Mouse (Mus musculus) embryonic facial prominence, embryonic 14.5 days (tissue): ENCODE results near the gene Cblb. TPM values are rescaled to one million over a fixed set of nuclear protein-coding genes. Genes with fewer than 3 reads are reported as not detected.
A peak's percentile ranks its signal among the peaks of the same experiment; 100 is the strongest.

Experiments
- ATAC-seq: fragments of 200-750 bp; cut with Nextera tagmentation; 2 replicates; pipeline ENCODE4 v1.8.0; 2017; ENCODE audit warnings: low read depth, moderate number of reproducible peaks, moderate TSS enrichment
- DNase-seq: peaks from one replicate; pipeline ENCODE4 v3.0.0-alpha.2; 2015; ENCODE audit warnings: low spot score
- H3K27ac ChIP-seq: fragments of 300-500 bp; sonication (generic); replicated peaks from 2 replicates; pipeline ENCODE4 v1.5.1; 2014; ENCODE audit warnings: low read depth, mild to moderate bottlenecking, low read length, moderate library complexity
- H3K27me3 ChIP-seq: fragments of 300-500 bp; sonication (generic); replicated peaks from 2 replicates; pipeline ENCODE4 v1.6.1; 2014; ENCODE audit warnings: low read length; ENCODE audit not compliant: control insufficient read depth, insufficient read depth
- H3K36me3 ChIP-seq: fragments of 300-500 bp; sonication (generic); 2 replicates; pipeline ENCODE4 v1.6.1; 2014; ENCODE audit warnings: low read length, mixed read lengths; ENCODE audit not compliant: control insufficient read depth, insufficient read depth
- H3K4me1 ChIP-seq: fragments of 300-500 bp; sonication (generic); 2 replicates; pipeline ENCODE4 v1.6.1; 2014; ENCODE audit warnings: antibody characterized with exemption, low read length; ENCODE audit not compliant: control insufficient read depth, insufficient read depth
- H3K4me2 ChIP-seq: fragments of 300-500 bp; sonication (generic); 2 replicates; pipeline ENCODE4 v1.6.1; 2014; ENCODE audit warnings: low read depth, mild to moderate bottlenecking, low read length, moderate library complexity, mixed read lengths
- H3K4me3 ChIP-seq: fragments of 300-500 bp; sonication (generic); 2 replicates; pipeline ENCODE4 v1.5.1; 2014; ENCODE audit warnings: low read depth, mild to moderate bottlenecking, low read length
- H3K9ac ChIP-seq: fragments of 300-500 bp; sonication (generic); 2 replicates; pipeline ENCODE4 v1.6.1; 2014; ENCODE audit warnings: low read depth, mild to moderate bottlenecking, low read length, moderate library complexity, mixed read lengths
- H3K9me3 ChIP-seq: fragments of 300-500 bp; sonication (generic); 2 replicates; pipeline ENCODE4 v1.6.1; 2016; ENCODE audit warnings: low read length; ENCODE audit not compliant: control insufficient read depth
- WGBS: fragments of 180-500 bp; shearing (Covaris S2); extraction: QIAGEN DNeasy Blood & Tissue Kit; methylation state at CpG from one replicate; pipeline ENCODE4 v1.1.7; 2014; 5-methylcytosine and 5-hydroxymethylcytosine counted together
- polyA plus RNA-seq: library from polyadenylated mRNA; unstranded; fragments of >200 nt; fragmentation: Nextera tagmentation; extraction: Ambion mirVana; gene quantifications from 2 replicates; pipeline ENCODE4 v1.2.1, GENCODE M21; 2014

Gene Cblb
- polyA plus RNA-seq, 1 experiment from 2014 or later = 18.6 TPM

GRCm38 (mm10) chr16:52071290-52071689 is 40.3 kb downstream of the Cblb start:
- Histone ChIP-seq H3K36me3 (no peaks in the 10 kb centered on the region), H3K9me3 (no peaks in the 10 kb centered on the region), H3K4me3 (no peak overlapping the region), H3K9ac (no peak overlapping the region), H3K4me2 (no peak overlapping the region), H3K4me1 (peaks cover 6% of the 10 kb centered on the region; the same call in 1 of the 2 replicates), H3K27ac (0 out of 2 replicates have a peak overlapping the region, but pooled peaks have one; percentile 15), H3K27me3 (no peaks in the 10 kb centered on the region)
- WGBS = 68% methylated on average over 2 of the region's 2 CpGs
- DNase-seq (no peak), ATAC-seq (no peak)

GRCm38 (mm10) chr16:52071766-52072209 is 40.8 kb downstream of the Cblb start:
- Histone ChIP-seq H3K4me1 (peaks cover 5% of the 10 kb centered on the region; the same call in 1 of the 2 replicates), H3K4me2 (no peak overlapping the region), H3K27me3 (no peaks in the 10 kb centered on the region), H3K9me3 (no peaks in the 10 kb centered on the region), H3K4me3 (no peak overlapping the region), H3K36me3 (no peaks in the 10 kb centered on the region), H3K27ac (no peak overlapping the region), H3K9ac (no peak overlapping the region)
- WGBS = 62% methylated on average over 6 of the region's 6 CpGs
- ATAC-seq (peak; percentile 45; the same call in 1 of the 2 replicates), DNase-seq (peak; percentile 66)

- DNase-seq = no peak
- no peaks in the 10 kb centered on the region; the same call in 1 of the 2 replicates for H3K36me3 ChIP-seq
- H3K9ac ChIP-seq = no peak overlapping the region
- peaks cover 17% of the 10 kb centered on the region for H3K4me1 ChIP-seq
- no peak for ATAC-seq
- no peak overlapping the region for H3K4me3 ChIP-seq
- no peaks in the 10 kb centered on the region for H3K9me3 ChIP-seq
- H3K27ac ChIP-seq = no peak overlapping the region
- H3K4me2 ChIP-seq = no peak overlapping the region
- 79% methylated on average over 7 of the region's 7 CpGs for WGBS
- no peaks in the 10 kb centered on the region for H3K27me3 ChIP-seq
Observed at GRCm38 (mm10) chr16:52076652-52077051, 45.6 kb downstream of the Cblb start.

GRCm38 (mm10) chr16:52077901-52078300 is 46.9 kb downstream of the Cblb start:
- H3K4me3 ChIP-seq = no peak overlapping the region
- H3K9me3 ChIP-seq = no peaks in the 10 kb centered on the region
- H3K4me2 ChIP-seq = no peak overlapping the region
- peaks cover 17% of the 10 kb centered on the region for H3K4me1 ChIP-seq
- ATAC-seq = no peak
- no peaks in the 10 kb centered on the region for H3K27me3 ChIP-seq
- DNase-seq = no peak
- H3K27ac ChIP-seq = no peak overlapping the region
- WGBS = 50% methylated on average over 4 of the region's 4 CpGs
- H3K36me3 ChIP-seq = no peaks in the 10 kb centered on the region; the same call in 1 of the 2 replicates
- H3K9ac ChIP-seq = no peak overlapping the region

- H3K4me1 ChIP-seq = peaks cover 17% of the 10 kb centered on the region
- H3K9ac ChIP-seq = no peak overlapping the region
- no peak for ATAC-seq
- no peaks in the 10 kb centered on the region; the same call in 1 of the 2 replicates for H3K36me3 ChIP-seq
- H3K27ac ChIP-seq = no peak overlapping the region
- H3K9me3 ChIP-seq = no peaks in the 10 kb centered on the region
- H3K27me3 ChIP-seq = no peaks in the 10 kb centered on the region
- H3K4me3 ChIP-seq = no peak overlapping the region
- no peak overlapping the region for H3K4me2 ChIP-seq
- WGBS = 80% methylated on average over 9 of the region's 9 CpGs
- DNase-seq = no peak
Observed at GRCm38 (mm10) chr16:52078758-52079474, 47.9 kb downstream of the Cblb start.

GRCm38 (mm10) chr16:52079475-52079823 is 48.4 kb downstream of the Cblb start:
- Histone ChIP-seq H3K27me3 (no peaks in the 10 kb centered on the region), H3K4me3 (no peak overlapping the region), H3K27ac (no peak overlapping the region), H3K9ac (no peak overlapping the region), H3K36me3 (no peaks in the 10 kb centered on the region; the same call in 1 of the 2 replicates), H3K4me2 (no peak overlapping the region), H3K9me3 (no peaks in the 10 kb centered on the region), H3K4me1 (peaks cover 17% of the 10 kb centered on the region)
- DNase-seq (no peak), ATAC-seq (no peak)
- 77% methylated on average over 8 of the region's 8 CpGs for WGBS

GRCm38 (mm10) chr16:52080619-52081395 is 49.8 kb downstream of the Cblb start:
- WGBS = 79% methylated on average over 11 of the region's 11 CpGs
- no peak for ATAC-seq
- DNase-seq = no peak
- H3K4me1 ChIP-seq = peaks cover 17% of the 10 kb centered on the region
- H3K9me3 ChIP-seq = no peaks in the 10 kb centered on the region
- H3K36me3 ChIP-seq = no peaks in the 10 kb centered on the region; the same call in 1 of the 2 replicates
- H3K4me2 ChIP-seq = no peak overlapping the region
- H3K27me3 ChIP-seq = no peaks in the 10 kb centered on the region
- H3K9ac ChIP-seq = no peak overlapping the region
- no peak overlapping the region for H3K27ac ChIP-seq
- H3K4me3 ChIP-seq = no peak overlapping the region

- Histone ChIP-seq H3K4me1 (peaks cover 17% of the 10 kb centered on the region), H3K9me3 (no peaks in the 10 kb centered on the region), H3K4me3 (no peak overlapping the region), H3K36me3 (no peaks in the 10 kb centered on the region; the same call in 1 of the 2 replicates), H3K27ac (no peak overlapping the region), H3K27me3 (no peaks in the 10 kb centered on the region), H3K4me2 (no peak overlapping the region), H3K9ac (no peak overlapping the region)
- no peak for DNase-seq
- ATAC-seq = no peak
- WGBS = 70% methylated on average over 3 of the region's 3 CpGs
Observed at GRCm38 (mm10) chr16:52081756-52082155, 50.7 kb downstream of the Cblb start.
